Mouse (Mus musculus) urinary bladder, postnatal 10 days (tissue): ENCODE data around the gene Zbtb40.

Source experiments
- DNase-seq: peaks from one replicate; pipeline ENCODE4 v3.0.0; 2022; ENCODE audit warnings: low spot score

Zbtb40 gene

DNA sequence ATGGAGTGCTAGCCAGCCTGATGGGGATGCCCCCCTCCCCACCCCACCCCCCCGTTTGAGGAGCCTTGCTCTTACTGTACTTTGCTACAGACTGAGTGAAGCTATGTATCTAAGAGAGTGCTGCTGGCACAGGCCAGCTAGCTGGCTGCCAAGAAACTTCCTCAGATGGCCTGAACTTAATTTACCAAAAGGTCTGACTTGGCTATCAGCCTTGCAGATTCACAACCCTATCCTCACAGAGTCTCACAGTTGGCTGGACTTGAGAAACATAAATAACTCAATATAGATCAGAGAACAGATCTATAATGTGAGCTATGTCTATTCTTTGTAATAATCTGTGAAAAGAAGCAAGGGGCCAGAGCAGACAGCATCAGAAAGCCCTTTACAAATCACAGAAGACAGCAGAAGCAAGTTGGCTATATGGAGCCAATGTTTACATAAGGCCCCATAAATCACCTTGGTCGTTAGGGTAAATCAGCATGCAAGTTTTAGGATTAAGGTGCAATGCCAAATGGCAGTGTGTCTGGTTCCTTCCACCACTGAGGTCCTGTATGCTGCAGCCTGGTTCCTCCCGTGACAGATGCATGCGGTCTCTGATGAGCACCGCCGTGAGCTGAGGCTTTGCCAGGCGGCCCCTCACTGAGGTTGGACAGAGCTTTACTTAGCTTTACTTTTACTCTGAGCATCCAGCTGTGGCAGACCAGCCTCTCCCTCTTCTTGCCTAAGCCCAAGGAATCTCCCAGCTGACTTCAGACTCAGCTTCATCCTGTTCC lies 15.3 kb downstream of the Zbtb40 start:
- DNase-seq = no peak

DNA sequence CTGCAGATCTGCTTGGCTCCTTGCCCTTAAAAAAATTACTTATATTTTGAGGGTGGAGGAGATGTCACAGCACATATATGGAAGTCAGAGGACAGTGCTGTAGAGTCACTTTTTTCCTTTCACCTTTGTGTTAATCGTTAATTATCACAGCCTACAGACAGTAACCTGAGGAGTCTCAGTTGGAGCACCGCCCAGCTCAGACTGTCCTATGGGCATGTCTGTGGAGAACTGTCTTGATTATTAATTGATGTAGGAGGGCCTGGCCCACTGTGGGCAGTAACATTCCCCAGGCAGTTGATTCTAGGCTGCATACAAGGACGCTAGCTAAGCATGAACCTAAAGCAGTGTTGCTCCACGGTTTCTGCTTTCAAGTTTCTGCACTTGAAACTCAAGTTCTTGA lies 16.1 kb downstream of the Zbtb40 start:
- DNase-seq = no peak

DNA sequence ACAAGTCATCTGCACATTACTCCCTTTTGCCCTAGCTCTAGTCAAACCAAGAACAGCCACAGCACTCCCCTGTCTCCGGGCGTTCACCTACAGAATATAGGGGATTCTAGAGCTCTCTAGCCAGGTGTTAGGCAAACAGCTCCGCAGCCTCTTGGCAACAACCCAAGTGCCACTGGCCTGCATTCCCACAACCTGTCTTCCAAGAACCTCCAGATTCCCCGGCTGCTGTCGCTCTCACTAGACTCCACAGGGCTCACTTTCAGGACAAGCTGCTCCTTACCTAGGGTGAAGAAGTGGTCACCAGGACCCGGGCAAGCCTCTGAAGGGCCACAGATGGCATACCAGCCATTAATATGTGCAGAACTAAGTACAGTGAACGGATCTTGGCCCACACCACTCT lies 17.3 kb downstream of the Zbtb40 start:
- DNase-seq = no peak

DNA sequence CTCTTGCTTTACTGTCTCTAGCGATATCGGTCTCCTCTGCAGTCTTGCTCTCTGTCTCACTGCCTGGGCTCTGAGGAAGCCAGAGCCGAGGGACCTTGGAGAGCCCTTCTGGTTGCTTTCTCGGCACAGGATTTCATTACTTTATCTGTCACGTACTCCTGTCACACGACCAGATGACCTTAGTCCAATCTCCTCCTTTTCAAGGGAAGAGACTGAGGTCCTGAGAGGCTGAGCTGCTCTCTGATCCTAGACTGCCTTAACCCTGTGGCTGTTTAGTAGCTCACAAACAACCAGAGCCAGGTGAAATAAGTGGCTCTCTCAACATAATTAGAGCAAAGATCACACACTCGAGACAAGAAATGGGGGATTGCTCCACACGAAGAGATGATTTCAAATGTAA lies 19.3 kb downstream of the Zbtb40 start:
- DNase-seq = no peak

- DNase-seq = no peak
Observed at GRCm38 (mm10) chr4:137027051-137027450, 21.6 kb downstream of the Zbtb40 start.

GRCm38 (mm10) chr4:137025570-137025969 lies 23.0 kb downstream of the Zbtb40 start:
- no peak for DNase-seq

GRCm38 (mm10) chr4:137025133-137025532 lies 23.5 kb downstream of the Zbtb40 start:
- no peak for DNase-seq

- no peak for DNase-seq
Observed at GRCm38 (mm10) chr4:137020065-137020464, 28.5 kb downstream of the Zbtb40 start.

- DNase-seq = no peak
Observed at GRCm38 (mm10) chr4:137015934-137016333, 32.7 kb downstream of the Zbtb40 start.

DNA sequence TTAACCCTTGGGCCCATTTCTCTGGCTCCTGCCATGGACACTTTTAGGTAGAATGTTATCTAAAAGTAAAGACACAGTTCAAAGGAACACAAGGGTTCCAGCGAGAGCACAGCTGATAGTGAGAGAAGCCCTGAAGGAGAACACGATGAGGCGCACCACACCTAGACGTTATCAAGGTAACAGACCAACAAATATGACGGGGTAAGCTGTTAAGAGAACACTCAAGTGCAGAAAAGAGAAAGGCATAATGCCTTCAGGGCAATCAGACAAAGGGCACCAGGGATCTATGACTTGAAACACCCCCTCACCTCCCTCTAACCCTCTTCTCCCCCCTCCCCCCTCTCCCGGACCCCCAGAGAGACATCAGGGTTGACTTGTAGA lies 33.1 kb downstream of the Zbtb40 start:
- DNase-seq = no peak

DNA sequence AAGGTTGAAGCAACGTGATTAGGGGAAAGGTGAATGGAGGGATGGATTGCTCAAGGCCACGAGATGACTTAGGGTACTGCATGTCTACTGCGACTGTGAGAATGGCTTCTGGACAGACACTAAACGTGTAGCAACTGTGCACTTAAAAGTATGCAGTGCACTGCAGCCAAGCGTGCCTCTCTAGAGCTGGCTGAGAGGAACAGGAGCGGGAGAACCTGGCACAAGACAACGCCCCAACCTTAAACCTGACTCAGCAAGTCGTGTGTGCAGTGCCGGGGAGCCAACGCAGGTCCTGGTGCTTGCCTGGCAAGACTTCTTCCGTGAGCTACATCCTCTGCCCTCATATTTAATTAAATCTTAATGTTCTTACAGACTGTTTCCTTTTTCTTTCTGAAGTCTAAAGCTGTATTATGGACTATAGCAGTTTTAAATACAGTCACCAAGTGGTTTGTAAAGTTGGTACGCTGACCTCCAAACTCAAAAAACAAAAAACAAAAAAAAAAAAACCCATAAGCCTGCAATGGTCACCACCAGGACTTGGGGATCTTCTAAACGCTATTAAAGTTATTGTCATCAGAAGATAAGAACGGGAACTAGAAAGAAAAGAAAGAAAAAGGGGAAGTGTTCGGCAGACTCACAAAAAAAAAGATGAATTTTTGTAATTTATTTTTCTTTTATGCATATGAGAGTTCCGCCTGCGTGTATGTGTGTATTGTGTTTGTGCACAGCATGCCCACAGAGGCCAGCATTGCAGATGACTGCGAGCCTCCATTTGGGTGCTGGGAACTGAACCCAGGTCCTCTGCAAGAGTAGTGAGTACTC lies 33.7 kb downstream of the Zbtb40 start:
- no peak for DNase-seq

DNA sequence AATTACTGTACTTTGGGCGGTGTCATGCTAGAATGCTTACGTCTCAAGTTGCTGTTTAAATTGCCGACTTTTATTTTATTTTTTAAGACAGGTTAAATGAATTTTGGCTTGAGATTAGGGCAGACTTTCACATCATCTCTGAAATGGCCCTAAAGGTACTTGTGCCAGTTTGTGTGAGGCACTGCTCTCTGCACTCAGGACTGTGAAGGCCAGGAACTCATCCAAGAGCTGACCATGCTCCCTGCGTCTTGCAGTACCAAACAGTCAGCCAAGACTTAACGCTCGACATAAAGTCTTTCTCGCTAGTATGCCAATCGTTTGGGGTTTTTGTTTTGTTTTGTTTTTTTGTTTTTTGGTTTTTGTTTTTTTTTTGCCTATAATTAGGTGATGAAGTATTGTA lies 34.5 kb downstream of the Zbtb40 start:
- DNase-seq = no peak

GRCm38 (mm10) chr4:137006966-137007365 lies 41.6 kb downstream of the Zbtb40 start:
- no peak for DNase-seq

DNA sequence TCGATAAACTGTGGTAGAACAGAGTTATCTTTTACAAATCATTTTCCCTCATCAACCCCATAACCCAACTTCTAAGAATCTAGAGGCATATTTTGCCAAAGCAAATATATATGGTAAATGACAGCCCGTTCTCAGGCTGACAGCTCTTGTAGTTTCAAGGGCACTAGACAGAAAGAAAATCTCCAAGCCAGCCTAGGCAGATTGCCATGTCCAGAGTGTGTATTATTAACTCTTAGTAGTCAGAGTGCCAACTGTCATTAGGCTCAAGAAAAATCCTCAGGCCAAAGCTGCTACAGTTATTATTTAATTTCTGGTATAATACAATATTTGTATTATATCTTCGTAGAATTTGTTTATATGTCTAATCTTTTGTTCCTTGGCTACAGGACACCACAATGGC lies 46.8 kb downstream of the Zbtb40 start:
- no peak for DNase-seq

DNA sequence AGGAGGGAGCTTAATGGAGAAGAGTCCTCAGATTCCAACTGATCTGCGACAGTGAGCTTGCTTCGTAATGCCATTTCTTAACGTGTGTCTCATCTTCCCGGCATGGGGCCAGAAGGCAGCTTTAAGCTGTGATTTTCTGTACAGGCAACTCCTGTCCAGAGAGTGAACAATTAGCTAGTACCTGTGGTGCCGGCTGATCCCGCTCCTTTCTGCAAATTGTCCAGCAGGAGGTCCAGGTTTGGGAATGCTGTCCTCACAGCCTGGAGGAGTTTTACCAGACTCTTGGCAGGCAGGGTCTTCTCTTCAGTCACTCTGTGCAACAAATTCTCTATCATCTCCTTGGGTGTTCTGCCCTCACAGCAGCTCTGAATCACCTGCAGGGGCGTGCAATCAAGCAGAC lies 47.6 kb downstream of the Zbtb40 start:
- DNase-seq = no peak

DNA sequence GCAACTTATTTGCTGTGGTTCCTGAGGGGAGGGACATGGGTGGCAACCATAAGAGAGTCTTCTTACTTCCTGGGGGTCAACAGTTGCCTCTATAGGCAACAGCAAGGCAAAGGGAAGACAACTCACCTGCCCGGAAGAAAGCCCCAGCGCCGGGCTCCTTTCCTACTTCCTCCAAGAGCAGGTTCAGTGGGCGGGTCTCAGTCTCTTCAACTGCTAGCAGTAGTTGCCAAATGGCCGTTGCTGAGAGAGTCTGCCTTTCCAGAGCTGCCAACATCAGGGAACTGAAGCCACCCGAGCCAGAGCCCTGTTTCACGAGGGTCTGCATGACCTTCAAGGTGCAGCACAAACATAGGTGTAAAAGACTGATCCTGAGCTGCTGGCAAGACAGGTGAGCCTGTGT lies 50.2 kb downstream of the Zbtb40 start:
- no peak for DNase-seq

- DNase-seq = no peak
Observed at GRCm38 (mm10) chr4:136997723-136998345, 50.8 kb downstream of the Zbtb40 start.

DNA sequence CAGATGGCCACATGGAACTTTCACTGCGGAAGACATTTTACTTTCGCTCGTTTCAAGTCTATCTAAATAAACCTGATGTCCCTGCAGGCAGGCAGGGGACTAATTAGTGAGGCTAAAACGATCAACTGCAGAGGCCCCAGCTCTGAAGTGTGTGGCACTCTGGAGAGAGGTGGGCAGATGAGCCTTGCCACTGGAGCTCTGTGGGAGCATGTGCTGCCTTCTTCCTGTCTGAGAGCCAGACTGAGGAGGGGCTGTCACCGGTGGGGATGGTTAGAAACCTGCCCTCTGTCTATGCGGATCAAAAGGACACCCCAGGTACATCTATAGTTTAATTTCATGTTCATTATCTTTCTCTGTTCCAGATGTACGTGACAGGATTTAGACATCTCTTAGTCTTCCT lies 51.7 kb downstream of the Zbtb40 start:
- no peak for DNase-seq

DNA sequence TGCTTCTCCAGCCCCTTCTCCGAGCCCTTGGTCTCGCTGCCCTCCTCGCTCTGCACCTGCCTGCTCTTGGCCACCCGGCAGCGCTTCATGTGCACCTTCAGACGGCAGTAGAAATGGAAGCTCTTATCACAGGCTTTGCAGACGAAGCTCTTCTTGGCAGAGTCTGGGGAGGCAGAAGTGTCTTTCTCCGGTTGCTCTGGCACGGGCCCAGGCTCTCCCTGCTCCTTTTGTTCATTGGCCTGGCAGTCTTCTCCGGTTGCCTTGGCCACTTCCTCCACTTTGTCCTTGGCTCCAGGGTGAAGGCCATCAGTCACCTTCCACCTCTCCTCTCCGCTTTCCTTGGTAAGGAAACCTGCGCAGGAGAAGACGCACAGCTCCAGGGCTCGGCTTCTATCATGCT lies 53.2 kb downstream of the Zbtb40 start:
- DNase-seq = no peak

- no peak for DNase-seq
Observed at GRCm38 (mm10) chr4:136981993-136982695, 66.5 kb downstream of the Zbtb40 start.

- DNase-seq = no peak
Observed at GRCm38 (mm10) chr4:136981347-136981746, 67.3 kb downstream of the Zbtb40 start.

DNA sequence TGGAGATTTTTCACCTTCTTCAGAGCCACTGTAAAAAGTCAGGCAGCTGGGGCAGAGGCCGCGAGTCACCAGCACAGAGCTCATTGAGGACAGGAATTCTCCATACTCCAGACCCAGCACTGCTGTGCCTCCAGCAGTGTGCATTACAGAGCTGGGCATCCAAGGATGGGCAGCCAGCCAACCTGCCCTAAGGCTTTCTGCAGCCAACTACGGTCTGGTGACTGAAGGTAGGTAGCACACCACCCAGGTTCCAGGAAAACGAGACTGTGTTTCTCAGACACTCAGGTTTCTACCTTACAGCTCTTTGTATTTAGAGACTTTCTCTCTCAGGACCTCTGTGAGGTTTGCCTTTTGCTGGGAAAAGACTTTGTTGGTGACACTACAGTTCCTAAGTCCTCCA lies 67.7 kb downstream of the Zbtb40 start:
- DNase-seq = no peak
